Mouse (Mus musculus) Patski (cell line): ENCODE measurements around the gene Gm11168. TPM values are rescaled to one million over a fixed set of nuclear protein-coding genes. Genes with fewer than 3 reads are reported as not detected.
"Not testable (repeated sequence)": the region's sequence is repeated elsewhere in the genome, so short reads cannot be mapped to it uniquely, and the experiment has no call there.

ENCODE experiments used
- ATAC-seq: fragments of 100-300 bp; one replicate; pipeline ENCODE4 v1.8.0; 2021
- CTCF ChIA-PET: fragments of 350-600 bp; sonication (Branson Sonifier 250); formaldehyde crosslinking; loops from one replicate; lab custom pipeline; 2022; ENCODE audit warnings: inconsistent platforms; lab: Charles Lee
- POLR2A ChIA-PET: fragments of 350-600 bp; sonication (Branson Sonifier 250); formaldehyde crosslinking; loops from one replicate; lab custom pipeline; 2022; ENCODE audit warnings: antibody characterized with exemption, inconsistent platforms; lab: Charles Lee
- DNase-seq: peaks from one replicate; pipeline ENCODE4 v3.0.0-alpha.2; 2011; ENCODE audit warnings: low read depth, low spot score
- H3K27me3 ChIP-seq: fragments of 371-371 bp; one replicate; pipeline ENCODE4 v1.5.1; 2021
- in situ Hi-C: fragments of 300-500 bp; cut with MboI; formaldehyde crosslinking; loops from 3 replicates; pipeline ENCODE4 v1.11.1; 2018; ENCODE audit warnings: low pct_unique_long_range_greater_than_20kb, mixed read lengths
- polyA plus RNA-seq: library from polyadenylated mRNA; unstranded; gene quantifications from one replicate; pipeline ENCODE4 v1.2.3, GENCODE M21; 2021

Gm11168 gene
- polyA plus RNA-seq, 1 experiment from 2014 or later, result not detected

GRCm38 (mm10) chr9:3038161-3038560 is 35.0 kb downstream of the Gm11168 start:
- ATAC-seq, in situ Hi-C loops, H3K27me3 ChIP-seq, CTCF ChIA-PET, POLR2A ChIA-PET: not testable (repeated sequence)
- peak; percentile 12 for DNase-seq

Other genes with a start within 250 kb of the Gm11168 start
- not detected for gene Gm10722, start 2.4 kb upstream of the Gm11168 start, polyA plus RNA-seq
- not detected for gene Gm10721, start 9.8 kb downstream of the Gm11168 start, polyA plus RNA-seq
- not detected for gene Gm10720, start 12.3 kb downstream of the Gm11168 start, polyA plus RNA-seq
- gene Gm10719, start 14.1 kb downstream of the Gm11168 start, polyA plus RNA-seq, result not detected
- not detected for gene Gm10718, start 20.2 kb downstream of the Gm11168 start, polyA plus RNA-seq
- gene Gm10717, start 22.1 kb downstream of the Gm11168 start, polyA plus RNA-seq, result not detected
- gene Gm17535, start 31.3 kb downstream of the Gm11168 start, polyA plus RNA-seq, result not detected
- gene Gm10715, start 33.5 kb downstream of the Gm11168 start, polyA plus RNA-seq, result not detected